Mouse (Mus musculus) heart, adult 2 months (tissue): ENCODE measurements around the gene Gm49661.

Experiments used
- CTCF ChIP-seq: fragments of 200-600 bp; IDR thresholded peaks from 2 replicates; pipeline ENCODE4 v1.8.1; 2022; ENCODE audit warnings: antibody characterized with exemption, mild to moderate bottlenecking, moderate library complexity
- POLR2A ChIP-seq: fragments of 200-500 bp; IDR thresholded peaks from 2 replicates; pipeline ENCODE4 v1.6.1; 2011; ENCODE audit warnings: mild to moderate bottlenecking, low read depth, low read length, control low read depth; ENCODE audit not compliant: insufficient read depth

- TF ChIP-seq CTCF (0 out of 2 replicates have a peak, but pooled peaks have one; percentile 0), POLR2A (no peak)
Observed at GRCm38 (mm10) chr8:84947241-84947545, 22.0 kb downstream of the Gm49661 start.
